Mouse (Mus musculus): ENCODE measurements around the gene AU021092. TPM values are rescaled to one million over a fixed set of nuclear protein-coding genes. Genes with fewer than 3 reads are reported as not detected.
"Not testable (repeated sequence)": the region's sequence is repeated elsewhere in the genome, so short reads cannot be mapped to it uniquely, and the experiment has no call there.

AU021092 gene
- total RNA-seq (2021) = 1 to 10 TPM; 2.6 to 3.8 TPM
- long read RNA-seq, experiment 1, partial matches to known transcripts = 0 of 1 reads
- long read RNA-seq, experiment 1, other reads (novel, unspliced or antisense) = 0 of 1 reads
- long read RNA-seq, experiment 2, partial matches to known transcripts = 0 of 1 reads
- long read RNA-seq, experiment 2, other reads (novel, unspliced or antisense) = 0 of 1 reads

DNA sequence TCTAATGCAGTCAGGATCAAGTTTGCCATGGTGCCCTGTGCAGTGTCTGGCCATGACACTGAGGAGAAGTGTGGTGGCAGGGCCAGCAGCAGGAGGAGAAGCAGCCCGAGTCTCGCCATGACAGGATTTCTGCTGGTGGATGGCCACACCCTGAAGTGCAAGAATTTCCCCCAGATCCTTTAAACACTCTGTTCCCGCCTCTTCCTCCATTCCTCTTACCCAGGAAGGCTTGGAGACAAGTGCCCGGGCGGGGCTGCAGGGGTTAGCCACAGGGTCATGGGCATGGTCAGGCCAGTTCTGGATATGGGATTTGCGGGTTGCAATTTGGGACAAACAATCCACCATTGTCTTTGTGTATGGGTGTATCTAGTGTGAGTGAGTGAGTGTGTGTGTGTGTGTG is at the start of gene AU021092:
Gene AU021092, minus strand, starts transcription at position 160 of the 400 bp plus-strand sequence.
- no peak for DNase-seq (ENCODE audit: low spot score)

DNA sequence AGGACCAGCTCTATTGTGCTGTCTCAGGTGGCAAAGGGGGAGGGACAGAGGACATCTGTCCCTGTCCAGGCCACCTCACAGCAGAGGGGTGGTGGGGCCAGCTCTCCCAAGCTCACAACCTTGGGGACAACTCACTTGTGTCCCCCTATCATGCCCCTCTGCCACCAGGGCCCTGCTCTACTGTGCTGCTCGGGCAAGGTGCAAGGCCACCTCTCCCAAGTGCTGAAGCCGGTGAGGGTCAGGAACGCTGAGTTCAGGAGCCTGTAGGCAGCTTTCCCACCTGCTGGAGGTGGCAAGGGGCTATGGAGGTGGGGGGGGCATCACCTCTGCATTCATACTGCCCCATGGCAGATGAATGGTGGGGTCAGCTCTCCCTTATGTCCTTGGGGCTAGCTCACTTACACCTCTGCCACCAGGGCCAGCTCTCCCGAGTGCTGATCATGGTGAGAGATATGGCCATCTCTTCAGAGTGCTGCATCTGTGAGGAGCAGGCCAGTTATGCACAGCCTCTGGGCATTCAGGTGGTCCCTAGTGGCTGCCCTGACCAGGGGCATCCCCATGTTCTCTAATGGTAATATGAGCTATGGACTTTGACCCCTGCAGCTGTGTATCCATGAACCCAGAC is 49.4 kb upstream of the AU021092 start:
- no peak for DNase-seq (ENCODE audit: low spot score)

DNA sequence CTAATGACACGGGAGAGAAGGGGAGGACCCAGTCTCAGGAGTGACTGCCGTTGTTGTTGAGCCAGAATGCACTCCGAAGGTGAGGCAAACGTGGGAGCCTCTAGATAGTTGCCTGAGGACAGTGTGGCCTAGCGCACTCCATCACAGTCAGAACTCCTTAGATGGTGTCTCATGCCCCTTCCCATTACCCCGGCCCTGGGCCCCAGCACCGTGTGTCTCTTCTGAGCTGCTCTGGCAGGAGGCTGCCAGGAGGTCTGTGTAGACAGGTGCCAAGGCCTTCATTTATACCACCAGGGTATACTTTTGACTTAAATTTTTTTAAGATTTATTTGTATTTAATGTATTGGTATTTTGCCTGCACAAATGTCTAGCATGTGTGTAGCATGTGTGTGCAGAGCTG is 41.8 kb upstream of the AU021092 start:
- DNase-seq (ENCODE audit: low spot score) = no peak

DNA sequence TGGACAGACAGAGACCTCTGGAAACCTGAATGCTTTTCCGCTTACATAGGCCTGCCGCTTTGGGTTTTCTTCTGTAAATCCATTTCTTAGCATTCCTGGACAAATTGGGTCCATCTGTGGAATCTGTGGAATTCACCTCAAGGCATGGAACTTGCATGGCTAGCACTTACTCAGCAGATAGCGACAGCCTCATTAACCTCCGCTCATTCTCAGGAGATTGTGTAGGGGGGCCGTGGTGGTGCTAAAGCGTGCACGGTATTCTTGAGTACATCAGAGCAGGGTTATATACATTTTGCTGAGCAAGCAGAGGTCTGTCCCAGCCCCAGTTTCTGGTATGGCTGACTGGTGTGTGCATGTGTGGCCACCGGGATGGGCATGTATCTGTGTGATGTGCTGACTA is 41.1 kb upstream of the AU021092 start:
- DNase-seq (ENCODE audit: low spot score) = no peak

DNA sequence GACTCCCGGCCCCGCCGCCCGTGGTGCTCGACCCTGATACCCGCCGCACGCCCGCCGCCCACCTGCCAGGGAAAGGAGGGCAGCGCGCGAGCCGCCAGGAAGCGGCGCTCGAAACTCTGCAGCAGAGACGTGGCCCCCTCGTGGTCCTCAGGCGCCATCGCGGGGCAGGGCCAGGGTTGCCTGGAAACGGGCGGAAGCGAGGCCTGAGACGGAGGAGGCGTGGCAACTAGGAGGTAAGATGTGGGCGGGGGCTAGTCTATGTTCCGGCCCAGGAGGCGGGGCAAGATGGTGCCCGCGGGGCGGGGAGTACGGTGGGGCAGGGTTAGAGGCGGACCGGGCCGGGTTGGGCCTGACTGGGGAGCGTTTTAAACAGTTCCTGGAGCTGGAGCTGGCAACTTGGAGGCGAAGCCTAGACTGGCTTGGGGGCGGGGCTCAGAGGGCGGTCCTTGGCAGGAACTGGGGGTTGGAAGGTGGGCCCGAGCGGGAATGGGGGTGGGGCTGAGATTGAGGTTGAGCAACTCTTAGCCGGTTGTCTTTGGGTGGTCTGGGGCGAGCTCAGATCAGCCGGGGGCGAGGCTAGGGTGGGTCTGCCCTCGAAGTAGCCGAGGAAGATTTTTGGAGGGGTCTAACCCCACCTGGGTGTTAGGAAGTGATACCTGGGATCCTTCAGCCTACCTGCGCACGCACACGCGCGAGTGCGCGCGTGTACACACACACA is 33.8 kb upstream of the AU021092 start, which contains the start of gene Eef2kmt:
Gene Eef2kmt, minus strand, starts transcription at position 205 of the 718 bp plus-strand sequence.
- peak; percentile 99 for DNase-seq (ENCODE audit: low spot score)

DNA sequence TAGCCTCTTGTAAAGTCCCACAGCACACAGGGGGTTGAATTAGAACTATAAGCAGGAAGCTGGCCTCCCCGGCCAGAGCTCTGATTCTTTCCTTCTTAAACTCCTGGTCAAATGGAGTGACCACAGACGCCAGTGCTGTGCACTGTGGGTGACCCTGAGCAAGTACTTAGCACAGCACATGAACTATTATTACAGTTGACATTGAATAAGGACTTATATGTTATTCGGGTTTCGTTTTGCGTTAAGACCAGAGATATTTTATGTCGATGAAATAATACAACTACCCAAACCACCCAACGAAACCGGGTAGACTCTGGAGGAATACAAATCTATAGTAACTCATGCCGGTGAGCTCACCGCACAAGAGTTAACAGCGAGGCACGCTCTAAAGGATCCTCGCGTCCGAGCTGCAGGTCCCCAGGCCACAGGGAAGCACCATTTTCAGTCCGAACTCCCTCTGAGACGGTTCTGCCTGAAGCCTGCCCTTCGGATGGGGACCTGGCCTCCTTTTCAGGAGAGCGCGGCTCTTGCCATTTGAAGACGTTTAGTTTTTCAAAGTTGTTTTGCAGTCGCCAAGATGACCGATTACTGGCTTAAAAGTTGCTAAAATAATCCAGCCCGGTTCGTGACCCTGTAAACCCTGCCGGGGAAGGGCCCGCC is 33.1 kb upstream of the AU021092 start:
- no peak for DNase-seq (ENCODE audit: low spot score)

DNA sequence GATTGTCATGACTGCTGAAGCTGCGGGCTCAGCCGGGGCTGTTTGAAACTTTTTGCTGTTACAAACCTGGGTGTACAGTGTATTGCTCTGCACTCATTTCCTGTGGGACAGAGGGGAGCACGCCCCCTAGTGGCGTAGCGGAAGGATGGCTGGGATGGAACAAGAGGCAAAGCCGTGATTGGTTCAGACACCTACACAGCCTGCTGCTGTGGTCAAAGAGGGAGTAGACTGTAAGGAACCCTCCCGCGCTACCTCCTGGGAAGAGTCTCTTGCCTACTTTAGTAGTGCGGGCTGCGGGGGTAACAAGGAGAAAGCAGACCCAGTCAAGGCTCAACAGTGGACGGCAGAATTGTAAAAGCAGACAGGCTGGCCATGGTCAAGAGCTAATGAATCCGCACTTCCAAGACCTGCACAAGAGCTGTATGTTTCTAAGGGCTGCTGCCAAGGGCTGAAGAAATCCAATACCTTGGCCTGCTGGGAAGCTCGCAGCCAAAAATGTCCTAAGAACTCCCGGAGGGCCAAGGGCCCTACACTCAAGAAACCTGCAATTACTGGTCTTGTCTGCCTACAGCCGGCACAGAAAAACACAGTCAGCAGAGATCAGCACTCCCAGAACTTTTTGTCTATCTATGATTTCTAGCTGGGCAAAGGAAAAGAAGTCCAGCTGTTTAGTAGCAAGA is 32.4 kb upstream of the AU021092 start:
- peak; percentile 75 for DNase-seq (ENCODE audit: low spot score)

DNA sequence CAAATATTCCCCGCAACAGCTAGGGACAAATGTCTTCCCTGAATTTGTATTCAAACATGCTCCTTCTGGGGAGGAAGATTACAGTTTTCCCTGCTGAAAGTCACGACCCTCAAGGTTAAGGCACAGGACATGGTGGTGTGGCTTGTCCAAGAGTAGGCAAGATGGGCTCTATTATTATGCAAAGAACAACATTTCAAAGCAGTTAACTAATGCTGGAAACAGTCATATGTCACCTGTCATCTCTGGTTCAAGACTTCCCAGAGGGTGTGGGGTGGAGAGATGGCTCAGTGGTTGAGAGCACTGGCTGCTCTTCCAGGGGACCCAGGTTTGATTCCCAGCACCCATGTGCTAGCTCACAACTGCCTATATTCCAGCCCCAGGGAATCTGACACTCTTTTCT is 30.2 kb upstream of the AU021092 start:
- DNase-seq (ENCODE audit: low spot score) = no peak

DNA sequence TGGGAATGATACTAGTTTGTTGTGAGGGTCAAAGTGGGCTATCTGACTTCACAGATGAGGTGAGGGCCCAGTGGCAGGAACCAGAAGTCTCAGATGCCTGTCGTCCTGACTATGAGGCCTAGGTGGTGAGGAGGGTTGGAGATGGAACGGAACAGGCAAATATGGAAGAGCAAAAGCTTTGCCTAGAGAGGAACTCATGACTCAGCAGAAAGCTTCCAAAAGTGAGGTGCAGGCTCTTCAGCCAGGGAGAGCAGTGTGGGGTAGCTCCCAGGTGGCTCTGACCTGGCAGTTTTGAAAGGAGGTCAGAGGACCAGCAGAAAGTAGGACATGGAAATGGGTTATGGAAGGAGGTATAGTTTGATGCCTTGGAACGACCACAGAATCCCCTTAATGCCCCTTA is 28.8 kb upstream of the AU021092 start:
- no peak for DNase-seq (ENCODE audit: low spot score)

DNA sequence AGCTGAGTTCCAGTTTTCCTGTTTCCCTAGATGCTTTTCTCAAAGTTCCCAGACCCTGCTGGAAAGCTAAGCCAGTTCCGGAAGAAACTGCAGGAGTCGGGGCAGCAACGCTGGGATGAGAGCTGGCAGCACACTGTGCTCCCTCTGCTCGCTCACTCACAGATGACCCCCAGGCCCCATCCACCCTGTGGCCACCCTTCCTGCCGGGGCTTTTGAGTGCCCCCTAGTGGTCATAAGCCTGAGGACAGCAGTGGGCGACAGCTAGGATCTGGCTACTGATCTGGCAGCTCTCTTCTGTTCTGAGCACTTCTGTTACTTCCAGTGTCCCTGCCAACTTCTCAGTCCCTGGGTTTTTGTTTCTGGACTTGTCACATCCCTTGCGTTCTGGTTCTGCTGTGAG is 22.3 kb upstream of the AU021092 start:
- peak; percentile 65 for DNase-seq (ENCODE audit: low spot score)

DNA sequence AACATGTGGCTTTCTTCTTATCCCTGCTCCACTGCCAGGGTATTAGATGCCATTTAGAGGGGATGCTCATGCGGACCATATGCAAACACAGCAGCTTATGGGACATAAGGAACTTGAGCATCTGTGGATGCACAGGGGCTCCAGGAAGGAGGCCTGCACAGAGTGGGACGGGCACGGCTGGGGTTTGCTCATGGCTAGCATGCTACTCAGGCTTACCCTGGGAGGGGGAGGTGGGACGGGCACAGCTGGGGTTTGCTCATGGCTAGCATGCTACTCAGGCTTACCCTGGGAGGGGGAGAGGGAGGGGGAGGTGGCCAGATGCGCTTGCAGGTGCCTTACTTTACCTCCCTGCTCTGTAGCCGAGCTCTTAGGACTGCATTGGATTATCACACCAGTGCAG is 20.8 kb upstream of the AU021092 start:
- no peak for DNase-seq (ENCODE audit: low spot score)

DNA sequence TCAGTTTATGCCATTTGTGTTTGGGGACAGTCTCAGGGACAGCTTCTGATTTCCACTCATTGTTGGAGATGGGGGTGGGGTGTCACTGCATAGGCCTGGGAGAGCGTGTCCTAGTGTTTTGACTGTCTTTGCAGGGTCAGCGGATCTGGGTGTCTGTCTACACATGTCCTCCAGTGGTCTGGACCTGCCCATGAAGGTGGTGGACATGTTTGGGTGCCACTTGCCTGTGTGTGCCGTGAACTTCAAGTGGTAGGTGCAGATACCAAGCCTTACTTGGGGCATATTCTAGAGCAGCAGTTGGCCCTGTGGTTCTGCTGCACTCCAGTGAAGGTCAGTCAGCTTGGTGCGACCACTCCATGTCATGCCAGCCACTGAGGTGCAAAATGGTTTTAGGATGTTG is 20.3 kb upstream of the AU021092 start:
- DNase-seq (ENCODE audit: low spot score) = no peak

DNA sequence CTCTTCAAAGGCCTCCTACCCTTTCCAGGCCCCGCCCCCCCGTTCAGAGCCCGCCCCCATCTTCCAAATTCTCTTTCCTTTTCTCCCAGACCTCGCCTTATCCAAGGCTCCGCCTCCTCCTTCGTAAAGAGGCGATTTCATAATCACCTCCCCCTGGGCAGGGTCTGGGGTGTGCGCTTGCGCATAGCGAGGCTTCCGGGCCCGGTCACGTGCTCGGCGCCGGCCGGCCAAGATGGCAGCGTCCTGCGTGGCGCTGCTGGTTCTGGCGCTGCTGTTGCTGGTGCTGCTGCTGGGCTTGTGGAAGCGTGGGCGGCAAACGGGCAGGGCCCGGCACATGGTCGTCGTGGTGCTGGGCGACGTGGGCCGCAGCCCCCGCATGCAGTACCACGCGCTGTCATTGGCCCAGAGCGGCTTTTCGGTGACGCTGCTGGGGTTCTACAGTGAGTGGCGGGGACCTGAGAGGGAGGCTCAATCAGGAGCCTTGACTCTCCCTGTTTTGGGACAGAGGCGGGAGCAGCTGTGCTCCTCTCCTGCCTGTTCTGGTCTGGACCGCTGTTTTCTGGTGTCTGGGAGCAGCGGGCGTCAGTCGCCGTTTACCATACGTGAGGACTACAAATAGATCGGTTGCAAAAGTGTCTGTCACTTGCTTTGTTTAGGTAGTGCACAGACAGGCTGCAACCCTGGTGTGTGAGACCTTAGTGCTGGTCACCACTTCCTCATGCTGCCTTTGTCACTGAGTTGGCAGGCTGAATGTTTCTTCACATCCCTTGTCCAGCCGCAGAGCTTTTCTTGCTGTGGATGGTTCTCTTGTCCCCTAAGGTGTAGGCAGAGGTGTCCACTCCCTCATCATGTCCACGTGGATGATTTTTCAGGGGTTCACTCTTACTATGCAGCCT is 11.6 kb upstream of the AU021092 start, which contains the start of gene Alg1:
Gene Alg1, plus strand, starts transcription at position 204 of the 896 bp plus-strand sequence.
- peak; percentile 95 for DNase-seq (ENCODE audit: low spot score)

DNA sequence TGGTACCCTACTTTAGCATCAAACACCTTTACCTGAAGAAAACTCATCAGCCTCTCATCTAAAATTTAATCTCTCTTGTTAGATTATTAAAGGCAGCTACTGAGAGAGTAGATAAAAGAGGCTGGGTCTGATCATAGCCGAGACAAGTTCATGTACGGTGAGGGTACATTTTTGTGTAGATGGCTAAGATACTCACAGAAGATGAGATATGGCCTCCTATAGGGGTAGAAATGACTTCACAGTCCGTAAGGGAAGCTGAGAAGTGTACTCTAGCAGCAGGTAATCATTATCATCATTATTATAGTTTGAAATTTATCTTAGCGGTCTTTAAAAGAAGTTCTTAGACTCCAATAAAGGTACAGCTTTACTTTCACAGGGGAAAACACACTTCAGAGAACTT is 10.9 kb upstream of the AU021092 start:
- no peak for DNase-seq (ENCODE audit: low spot score)

DNA sequence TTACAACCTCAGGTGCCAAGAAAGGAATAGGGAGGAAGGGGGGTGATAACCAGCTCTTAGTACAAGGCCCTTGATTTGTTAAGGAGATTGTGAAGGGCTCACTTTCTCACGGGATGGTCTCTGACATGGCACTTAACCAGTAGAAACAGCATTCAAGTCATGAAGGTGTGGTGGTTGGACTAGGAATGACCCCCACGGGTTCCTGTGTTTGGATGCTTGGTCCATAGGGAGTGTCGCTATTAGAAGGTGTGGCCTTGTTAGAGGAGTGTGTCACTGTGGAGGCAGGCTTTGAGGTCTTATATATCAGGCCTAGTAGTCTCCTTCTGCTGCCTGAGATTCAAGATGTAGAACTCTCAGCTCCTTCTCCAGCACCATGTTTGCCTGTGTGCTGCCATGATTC is 6.0 kb upstream of the AU021092 start:
- not testable (repeated sequence) for DNase-seq (ENCODE audit: low spot score)

DNA sequence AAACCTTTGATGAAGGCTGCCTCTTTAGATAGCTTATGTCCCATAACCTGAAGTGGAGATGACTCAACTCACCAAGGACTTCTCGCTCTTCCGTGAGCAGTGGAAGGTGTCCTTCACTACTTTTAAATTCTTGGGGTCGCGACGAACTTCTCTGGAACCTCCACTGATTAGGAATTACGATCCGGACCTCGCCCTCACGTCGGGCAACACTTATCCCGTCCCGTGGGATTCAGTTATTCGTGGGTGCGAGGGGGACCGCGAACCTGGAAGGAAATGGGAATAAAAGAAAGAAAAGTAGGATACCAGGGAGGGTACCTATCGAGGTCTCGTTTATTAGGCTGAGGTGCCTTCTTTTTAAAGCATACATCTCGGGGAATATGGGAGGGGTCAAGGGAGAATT is 5.4 kb upstream of the AU021092 start:
- not testable (repeated sequence) for DNase-seq (ENCODE audit: low spot score)

DNA sequence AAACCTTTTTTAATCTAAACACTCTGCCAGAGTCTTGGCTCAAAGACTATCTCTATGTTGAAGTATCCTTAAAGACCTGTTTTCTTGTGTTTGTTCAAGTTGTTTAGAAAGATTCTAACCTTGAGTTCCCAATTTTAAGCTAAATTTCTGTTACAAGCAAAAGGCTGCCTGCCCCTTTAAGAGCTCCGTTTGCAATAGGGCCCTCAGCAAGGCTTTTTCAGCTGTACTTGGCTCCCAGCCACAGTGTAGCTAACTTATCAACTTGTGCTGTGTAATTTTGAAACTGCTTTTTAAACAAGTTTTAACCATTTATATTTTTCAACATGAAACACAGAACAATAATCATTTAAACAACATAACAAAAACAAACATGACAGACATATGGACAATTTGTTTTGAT is 4.4 kb upstream of the AU021092 start:
- DNase-seq (ENCODE audit: low spot score) = not testable (repeated sequence)

DNA sequence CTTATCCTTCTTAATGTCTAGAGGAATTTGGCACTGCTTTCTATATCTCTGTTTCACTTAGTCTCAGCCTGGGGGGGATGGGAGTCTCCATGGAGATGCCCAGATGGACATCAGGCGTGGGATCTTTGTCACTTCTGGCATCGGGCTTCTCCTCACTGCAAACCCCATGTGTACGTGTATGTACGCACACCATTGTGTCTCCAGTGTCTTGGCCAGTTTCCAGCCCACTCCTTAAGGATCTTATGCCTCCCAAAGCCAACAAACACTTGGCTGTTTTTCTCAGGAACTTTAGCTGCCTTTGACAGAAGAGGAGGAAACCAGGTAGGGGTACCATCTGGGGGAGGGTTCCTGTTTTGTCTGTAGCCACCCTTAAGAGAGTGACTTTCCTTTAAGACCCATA is 696 bp downstream of the AU021092 start:
- no peak for DNase-seq (ENCODE audit: low spot score)

DNA sequence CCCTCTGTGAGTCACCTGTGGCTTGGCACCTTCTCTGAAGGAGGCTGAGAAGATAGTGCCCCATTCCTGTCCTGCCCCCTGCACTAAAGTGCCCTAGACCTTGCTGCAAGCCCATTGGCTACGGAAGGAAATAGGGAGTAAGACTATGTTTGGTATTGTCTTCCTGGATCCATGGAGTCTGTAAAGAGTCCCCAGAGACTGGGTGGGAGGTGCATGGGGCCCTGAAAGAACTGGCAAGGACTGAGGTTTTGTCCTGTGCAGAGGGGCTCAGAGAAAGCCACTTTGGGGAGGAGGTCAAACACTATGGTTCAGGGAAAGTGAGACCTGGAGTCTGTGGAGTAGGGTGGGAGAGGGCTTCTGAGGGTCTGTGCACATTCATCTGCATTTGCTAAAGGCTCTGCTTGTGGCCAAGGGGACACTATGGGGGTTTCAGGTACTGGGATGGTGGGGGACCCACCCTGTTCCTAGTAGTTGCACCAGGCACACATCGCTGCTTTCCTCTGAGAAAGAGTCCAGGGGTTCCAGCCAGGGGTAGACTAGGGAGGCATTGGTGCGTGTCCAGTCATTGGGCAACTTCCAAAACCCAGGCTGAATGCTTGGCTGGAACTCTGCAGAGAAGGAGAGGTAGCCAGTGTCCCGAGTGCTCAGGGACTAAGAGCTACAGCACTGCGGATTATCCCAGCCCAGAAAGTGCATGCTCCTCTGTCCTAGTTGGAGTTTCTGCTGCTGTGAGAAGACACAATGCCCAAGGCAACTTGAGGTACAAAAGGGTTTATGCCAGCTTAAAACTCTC is 4.6 kb downstream of the AU021092 start:
- no peak for DNase-seq (ENCODE audit: low spot score)

DNA sequence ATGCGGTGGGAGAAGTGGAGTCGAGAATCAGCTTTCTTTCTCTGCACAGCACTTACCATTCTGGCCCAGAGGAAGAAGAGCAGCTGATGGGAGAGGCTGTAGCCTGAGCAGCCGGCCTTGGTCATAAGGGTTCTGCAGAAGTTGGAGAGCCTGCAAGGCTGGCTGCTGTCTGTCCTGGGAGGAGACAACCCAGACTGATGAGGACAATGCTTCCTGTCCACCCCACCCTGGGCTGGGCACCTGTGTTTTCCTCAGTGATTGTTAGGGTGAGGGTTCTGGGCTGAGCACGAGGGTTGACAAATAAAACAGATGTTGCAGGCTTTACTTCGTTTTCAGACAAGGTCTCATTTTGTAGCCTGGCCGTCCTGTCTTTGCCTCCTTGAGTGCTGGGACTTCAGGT is 5.4 kb downstream of the AU021092 start:
- no peak for DNase-seq (ENCODE audit: low spot score)

All from gastrocnemius, adult 18-20 months (tissue).